Comparison of ENCODE assay signal across 21 mouse cellular contexts in genomic region chr2:103959066-103959465, GRCm38 (mm10). TPM values are rescaled to one million over a fixed set of nuclear protein-coding genes. Genes with fewer than 3 reads are reported as not detected.
DNase-seq lines count a peak whose midpoint lies in the region; ATAC-seq and TF ChIP-seq lines count a peak whose summit lies in the region.
"Had no signal": no experiment of that assay in that cellular context is flagged by ENCODE, and none has a peak within 500 bp of the region (broad histone marks: within the 10 kb centered on the region; RNA-seq: fewer than 3 reads in every experiment).

No protein-coding gene starts in this region.

- no peak for TF ChIP-seq POLR2A in spleen, adult 2 months (IDR thresholded peaks at IDR 0.05; ENCODE audit: low read depth, low read length)

- no peak overlapping the region; the same call in 1 of the 2 replicates for H3K4me3 ChIP-seq in spleen, adult 2 months (ENCODE audit: extremely low read depth, insufficient read depth, insufficient read length)
- peak overlapping the region; percentile 68 for H3K4me3 ChIP-seq in liver, embryonic 12.5 days
- H3K4me3 ChIP-seq in liver, embryonic 16.5 days (ENCODE audit: low read depth, low read length), result peak overlapping the region; percentile 77
- no peak overlapping the region for H3K4me3 ChIP-seq in heart, embryonic 10.5 days
- no peak overlapping the region for H3K4me3 ChIP-seq in forebrain, embryonic 11.5 days (ENCODE audit: low read depth, low read length)
- H3K4me3 ChIP-seq: embryonic facial prominence, embryonic 15.5 days; gastrocnemius, adult 2 months; hindbrain, embryonic 13.5 days had no signal

- peak overlapping the region; percentile 87 for H3K9ac ChIP-seq in liver, embryonic 12.5 days
- peak overlapping the region; percentile 79 for H3K9ac ChIP-seq in liver, embryonic 16.5 days (ENCODE audit: low read depth, low read length)
- H3K9ac ChIP-seq in forebrain, embryonic 11.5 days (ENCODE audit: low read length), result no peak overlapping the region
- H3K9ac ChIP-seq: embryonic facial prominence, embryonic 15.5 days; hindbrain, embryonic 13.5 days had no signal

- no peaks in the 10 kb centered on the region for H3K27me3 ChIP-seq in spleen, adult 2 months (ENCODE audit: control insufficient read depth, insufficient read depth, low read length)
- no peaks in the 10 kb centered on the region for H3K27me3 ChIP-seq in liver, embryonic 12.5 days (replicated peaks)
- H3K27me3 ChIP-seq in liver, embryonic 16.5 days (ENCODE audit: control insufficient read depth, insufficient read depth, low read depth, low read length), result no peaks in the 10 kb centered on the region
- H3K27me3 ChIP-seq in heart, embryonic 10.5 days (ENCODE audit: insufficient read depth, poor library complexity, severe bottlenecking), result peaks cover 17% of the 10 kb centered on the region
- no peaks in the 10 kb centered on the region for H3K27me3 ChIP-seq in forebrain, embryonic 11.5 days (ENCODE audit: control insufficient read depth, insufficient read depth, low read length)
- H3K27me3 ChIP-seq: CH12.LX; embryonic facial prominence, embryonic 15.5 days; hindbrain, embryonic 13.5 days had no signal

- WGBS in spleen, adult 2 months, result 87% methylated on average over 5 of the region's 5 CpGs
- 45% methylated on average over 5 of the region's 5 CpGs for WGBS in liver, embryonic 12.5 days (ENCODE audit: insufficient replicate concordance)
- 26% methylated on average over 5 of the region's 5 CpGs for WGBS in liver, embryonic 16.5 days (ENCODE audit: insufficient replicate concordance)
- WGBS in heart, embryonic 10.5 days, result 88% methylated on average over 5 of the region's 5 CpGs
- 92% methylated on average over 5 of the region's 5 CpGs for WGBS in forebrain, embryonic 11.5 days

- no peak for DNase-seq in spleen, adult 2 months (ENCODE audit: low read depth in 1 of 2, low spot score in 2 of 2)
- DNase-seq in spleen, postnatal 14 days (ENCODE audit: low spot score in 2 of 2), result no peak
- DNase-seq in heart, embryonic 10.5 days (ENCODE audit: low spot score), result no peak
- DNase-seq in kidney, adult 18-20 months, result no peak
- no peak for DNase-seq in forebrain, embryonic 11.5 days (ENCODE audit: low spot score)
- DNase-seq: adrenal gland, adult 2 months; adrenal gland, postnatal 25 days; cerebellum, adult 8-10 months; cerebellum, postnatal 14 days; embryo, embryonic 11 days; gastrocnemius, adult 2 months; gastrocnemius, postnatal 25 days; heart, postnatal 10 days had no signal

- peak overlapping the region; percentile 76 for H3K4me2 ChIP-seq in liver, embryonic 12.5 days
- peak overlapping the region; percentile 73 for H3K4me2 ChIP-seq in liver, embryonic 16.5 days (ENCODE audit: low read depth, low read length)
- H3K4me2 ChIP-seq in forebrain, embryonic 11.5 days (ENCODE audit: low read depth, low read length, severe bottlenecking), result no peak overlapping the region
- H3K4me2 ChIP-seq: embryonic facial prominence, embryonic 15.5 days; hindbrain, embryonic 13.5 days had no signal

- no peaks in the 10 kb centered on the region for H3K36me3 ChIP-seq in spleen, adult 2 months (ENCODE audit: control insufficient read depth, insufficient read depth, low read length)
- peaks cover 33% of the 10 kb centered on the region for H3K36me3 ChIP-seq in liver, embryonic 12.5 days
- H3K36me3 ChIP-seq in liver, embryonic 16.5 days (ENCODE audit: control insufficient read depth, insufficient read depth), result peaks cover 13% of the 10 kb centered on the region
- no peaks in the 10 kb centered on the region for H3K36me3 ChIP-seq in heart, embryonic 10.5 days
- H3K36me3 ChIP-seq in forebrain, embryonic 11.5 days (ENCODE audit: control insufficient read depth, insufficient read depth, low read length), result no peaks in the 10 kb centered on the region
- H3K36me3 ChIP-seq: embryonic facial prominence, embryonic 15.5 days; hindbrain, embryonic 13.5 days had no signal

- no peak for TF ChIP-seq CTCF in spleen, adult 2 months (IDR thresholded peaks at IDR 0.05; ENCODE audit: extremely low read depth, insufficient read depth, insufficient read length, insufficient replicate concordance)

- no peaks in the 10 kb centered on the region for H3K9me3 ChIP-seq in liver, embryonic 12.5 days (replicated peaks)
- H3K9me3 ChIP-seq in liver, embryonic 16.5 days (replicated peaks; ENCODE audit: control insufficient read depth, low read length), result no peaks in the 10 kb centered on the region
- no peaks in the 10 kb centered on the region for H3K9me3 ChIP-seq in heart, embryonic 10.5 days
- H3K9me3 ChIP-seq in forebrain, embryonic 11.5 days (ENCODE audit: control insufficient read depth, low read length), result no peaks in the 10 kb centered on the region
- H3K9me3 ChIP-seq: embryonic facial prominence, embryonic 15.5 days; hindbrain, embryonic 13.5 days had no signal

- ATAC-seq in erythroblast, adult 5-6 weeks (replicated peaks; ENCODE audit: low FRiP score, poor library complexity, severe bottlenecking), result peak; percentile 11; the same call in 1 of the 2 replicates
- ATAC-seq in liver, embryonic 12.5 days, result no peak; the same call in 1 of the 2 replicates
- 0 out of 2 replicates have a peak, but pooled peaks have one; percentile 4 for ATAC-seq in liver, embryonic 16.5 days (ENCODE audit: low read depth)
- no peak for ATAC-seq in forebrain, embryonic 11.5 days (replicated peaks; ENCODE audit: low FRiP score)
- ATAC-seq: forebrain, embryonic 14.5 days; hindbrain, postnatal 0 days had no signal

- H3K27ac ChIP-seq in spleen, adult 2 months (ENCODE audit: insufficient read depth, low read length), result peak overlapping the region; percentile 20; the same call in 1 of the 2 replicates
- peak overlapping the region; percentile 98 for H3K27ac ChIP-seq in liver, embryonic 12.5 days
- peak overlapping the region; percentile 94 for H3K27ac ChIP-seq in liver, embryonic 16.5 days (ENCODE audit: low read length)
- H3K27ac ChIP-seq in heart, embryonic 10.5 days, result no peak overlapping the region
- H3K27ac ChIP-seq in forebrain, embryonic 11.5 days (ENCODE audit: low read depth, low read length), result no peak overlapping the region
- H3K27ac ChIP-seq: embryonic facial prominence, embryonic 15.5 days; gastrocnemius, adult 2 months; hindbrain, embryonic 13.5 days; hindbrain, postnatal 0 days had no signal

- peaks cover 8% of the 10 kb centered on the region; the same call in 1 of the 2 replicates for H3K4me1 ChIP-seq in spleen, adult 2 months (ENCODE audit: control insufficient read depth, insufficient read depth, insufficient read length)
- peaks cover 67% of the 10 kb centered on the region for H3K4me1 ChIP-seq in liver, embryonic 12.5 days
- H3K4me1 ChIP-seq in liver, embryonic 16.5 days (ENCODE audit: control insufficient read depth, low read depth, low read length), result peaks cover 43% of the 10 kb centered on the region
- peaks cover 17% of the 10 kb centered on the region for H3K4me1 ChIP-seq in heart, embryonic 10.5 days
- H3K4me1 ChIP-seq in forebrain, embryonic 11.5 days (replicated peaks; ENCODE audit: control insufficient read depth, insufficient read depth, low read length), result no peaks in the 10 kb centered on the region
- H3K4me1 ChIP-seq: embryonic facial prominence, embryonic 15.5 days; hindbrain, embryonic 13.5 days had no signal

RNA-seq across cellular contexts. Expression of gene Lmo2, which starts 1.3 kb away (rescaled TPM):
- 91.1 and 97.7 TPM in 2 replicates for polyA plus RNA-seq in spleen, adult 2 months (2012; rRNA removed)
- total RNA-seq in erythroblast, adult 5-6 weeks (2015; ENCODE audit: low replicate concordance), result 827 TPM in 2 replicates
- total RNA-seq in erythroblast, adult 5-6 weeks (2017; ENCODE audit: low replicate concordance), result 564 and 619 TPM in 2 replicates
- polyA plus RNA-seq in liver, embryonic 12.5 days (2016; fragmentation: Nextera tagmentation; extraction: Ambion mirVana), result 188 and 194 TPM in 2 replicates
- 126 and 128 TPM in 2 replicates for polyA plus RNA-seq in liver, embryonic 16.5 days (2015; fragmentation: Nextera tagmentation; extraction: Ambion mirVana)
- 21.7 and 35.2 TPM in 2 replicates for polyA plus RNA-seq in heart, embryonic 10.5 days (2016; fragmentation: Nextera tagmentation; extraction: Ambion mirVana)
- 41.0 and 41.9 TPM in 2 replicates for polyA plus RNA-seq in forebrain, embryonic 11.5 days (2014; fragmentation: Nextera tagmentation; extraction: Ambion mirVana)

Comparison
In these comparisons a context has a peak if more than half of its experiments do, and no peak if none do; other contexts are left out.
1. ATAC-seq: peak in erythroblast, adult 5-6 weeks (single experiment) and liver, embryonic 16.5 days (single experiment); none in liver, embryonic 12.5 days (single experiment) and forebrain, embryonic 11.5 days (single experiment).
2. H3K27ac ChIP-seq: peak in spleen, adult 2 months (single experiment), liver, embryonic 12.5 days (single experiment) and liver, embryonic 16.5 days (single experiment); none in heart, embryonic 10.5 days (single experiment) and forebrain, embryonic 11.5 days (single experiment).
3. H3K4me3 ChIP-seq: peak in liver, embryonic 12.5 days (single experiment) and liver, embryonic 16.5 days (single experiment); none in spleen, adult 2 months (single experiment), heart, embryonic 10.5 days (single experiment) and forebrain, embryonic 11.5 days (single experiment).